Mouse (Mus musculus): ENCODE data around the gene Atp1a1. TPM values are rescaled to one million over a fixed set of nuclear protein-coding genes. Genes with fewer than 3 reads are reported as not detected.

The Atp1a1 gene
- polyA plus RNA-seq, 1 experiment from 2014 or later: 106 TPM

GRCm38 (mm10) chr3:101593266-101593651 is 11.2 kb downstream of the Atp1a1 start:
- ATAC-seq (ENCODE audit: insufficient number of reproducible peaks, low FRiP score, low TSS enrichment, low read depth) (peak; percentile 68; the same call in 1 of the 2 replicates), DNase-seq (ENCODE audit: low spot score) (no peak)
- Histone ChIP-seq H3K4me2 (ENCODE audit: low read depth, severe bottlenecking) (no peak overlapping the region), H3K9ac (ENCODE audit: low read length) (no peak overlapping the region), H3K27me3 (ENCODE audit: control insufficient read depth, insufficient read depth, low read length) (no peaks in the 10 kb centered on the region), H3K27ac (replicated peaks; ENCODE audit: low read depth, low read length) (peak overlapping the region; percentile 52; the same call in 1 of the 2 replicates), H3K4me3 (ENCODE audit: low read depth, low read length) (no peak overlapping the region), H3K36me3 (ENCODE audit: control insufficient read depth, insufficient read depth, low read length) (peaks cover 22% of the 10 kb centered on the region), H3K9me3 (ENCODE audit: control insufficient read depth, low read length) (no peaks in the 10 kb centered on the region), H3K4me1 (ENCODE audit: control insufficient read depth, insufficient read depth, low read length) (peaks cover 11% of the 10 kb centered on the region)
- WGBS: 50% methylated on average over 7 of the region's 7 CpGs

- H3K4me2 ChIP-seq (ENCODE audit: low read depth, severe bottlenecking): no peak overlapping the region
- H3K9ac ChIP-seq (ENCODE audit: low read length): no peak overlapping the region
- H3K27ac ChIP-seq (replicated peaks; ENCODE audit: low read depth, low read length): peak overlapping the region; percentile 52; the same call in 1 of the 2 replicates
- ATAC-seq (ENCODE audit: insufficient number of reproducible peaks, low FRiP score, low TSS enrichment, low read depth) (0 out of 2 replicates have a peak, but pooled peaks have one; percentile 42), DNase-seq (ENCODE audit: low spot score) (no peak)
- H3K36me3 ChIP-seq (ENCODE audit: control insufficient read depth, insufficient read depth, low read length): peaks cover 22% of the 10 kb centered on the region
- H3K4me3 ChIP-seq (ENCODE audit: low read depth, low read length): no peak overlapping the region
- WGBS: 80% methylated on average over 21 of the region's 21 CpGs
- peaks cover 8% of the 10 kb centered on the region for H3K4me1 ChIP-seq (ENCODE audit: control insufficient read depth, insufficient read depth, low read length)
- H3K27me3 ChIP-seq (ENCODE audit: control insufficient read depth, insufficient read depth, low read length): no peaks in the 10 kb centered on the region
- no peaks in the 10 kb centered on the region for H3K9me3 ChIP-seq (ENCODE audit: control insufficient read depth, low read length)
Observed at GRCm38 (mm10) chr3:101592281-101593265, 11.9 kb downstream of the Atp1a1 start.

- H3K9ac ChIP-seq (ENCODE audit: low read length): no peak overlapping the region
- 94% methylated on average over 16 of the region's 16 CpGs for WGBS
- H3K4me2 ChIP-seq (ENCODE audit: low read depth, severe bottlenecking): no peak overlapping the region
- peaks cover 7% of the 10 kb centered on the region for H3K4me1 ChIP-seq (ENCODE audit: control insufficient read depth, insufficient read depth, low read length)
- DNase-seq (ENCODE audit: low spot score) (no peak), ATAC-seq (ENCODE audit: insufficient number of reproducible peaks, low FRiP score, low TSS enrichment, low read depth) (no peak)
- no peak overlapping the region for H3K27ac ChIP-seq (replicated peaks; ENCODE audit: low read depth, low read length)
- H3K36me3 ChIP-seq (ENCODE audit: control insufficient read depth, insufficient read depth, low read length): peaks cover 32% of the 10 kb centered on the region
- no peak overlapping the region for H3K4me3 ChIP-seq (ENCODE audit: low read depth, low read length)
- no peaks in the 10 kb centered on the region for H3K9me3 ChIP-seq (ENCODE audit: control insufficient read depth, low read length)
- H3K27me3 ChIP-seq (ENCODE audit: control insufficient read depth, insufficient read depth, low read length): no peaks in the 10 kb centered on the region
Observed at GRCm38 (mm10) chr3:101590380-101590779, 14.1 kb downstream of the Atp1a1 start.

GRCm38 (mm10) chr3:101588299-101588698 is 16.2 kb downstream of the Atp1a1 start:
- peaks cover 33% of the 10 kb centered on the region for H3K36me3 ChIP-seq (ENCODE audit: control insufficient read depth, insufficient read depth, low read length)
- DNase-seq (ENCODE audit: low spot score): no peak
- no peak overlapping the region for H3K9ac ChIP-seq (ENCODE audit: low read length)
- H3K27ac ChIP-seq (replicated peaks; ENCODE audit: low read depth, low read length): no peak overlapping the region
- no peaks in the 10 kb centered on the region for H3K9me3 ChIP-seq (ENCODE audit: control insufficient read depth, low read length)
- no peak for ATAC-seq (ENCODE audit: insufficient number of reproducible peaks, low FRiP score, low TSS enrichment, low read depth)
- 89% methylated on average over 7 of the region's 7 CpGs for WGBS
- no peak overlapping the region for H3K4me3 ChIP-seq (ENCODE audit: low read depth, low read length)
- peaks cover 7% of the 10 kb centered on the region for H3K4me1 ChIP-seq (ENCODE audit: control insufficient read depth, insufficient read depth, low read length)
- H3K27me3 ChIP-seq (ENCODE audit: control insufficient read depth, insufficient read depth, low read length): no peaks in the 10 kb centered on the region
- no peak overlapping the region for H3K4me2 ChIP-seq (ENCODE audit: low read depth, severe bottlenecking)

- Histone ChIP-seq H3K4me2 (ENCODE audit: low read depth, severe bottlenecking) (no peak overlapping the region), H3K27ac (replicated peaks; ENCODE audit: low read depth, low read length) (no peak overlapping the region), H3K9ac (ENCODE audit: low read length) (no peak overlapping the region), H3K4me1 (ENCODE audit: control insufficient read depth, insufficient read depth, low read length) (no peaks in the 10 kb centered on the region), H3K4me3 (ENCODE audit: low read depth, low read length) (no peak overlapping the region), H3K27me3 (ENCODE audit: control insufficient read depth, insufficient read depth, low read length) (no peaks in the 10 kb centered on the region), H3K9me3 (ENCODE audit: control insufficient read depth, low read length) (no peaks in the 10 kb centered on the region), H3K36me3 (ENCODE audit: control insufficient read depth, insufficient read depth, low read length) (peaks cover 31% of the 10 kb centered on the region)
- ATAC-seq (ENCODE audit: insufficient number of reproducible peaks, low FRiP score, low TSS enrichment, low read depth) (no peak), DNase-seq (ENCODE audit: low spot score) (no peak)
- 94% methylated on average over 12 of the region's 12 CpGs for WGBS
Observed at GRCm38 (mm10) chr3:101586794-101587193, 17.7 kb downstream of the Atp1a1 start.

GRCm38 (mm10) chr3:101578072-101578471 is 26.4 kb downstream of the Atp1a1 start:
- H3K27me3 ChIP-seq (ENCODE audit: control insufficient read depth, insufficient read depth, low read length): no peaks in the 10 kb centered on the region
- H3K4me3 ChIP-seq (ENCODE audit: low read depth, low read length): no peak overlapping the region
- H3K36me3 ChIP-seq (ENCODE audit: control insufficient read depth, insufficient read depth, low read length): peaks cover 28% of the 10 kb centered on the region
- WGBS: 92% methylated on average over 3 of the region's 3 CpGs
- DNase-seq (ENCODE audit: low spot score) (no peak), ATAC-seq (ENCODE audit: insufficient number of reproducible peaks, low FRiP score, low TSS enrichment, low read depth) (no peak)
- no peak overlapping the region for H3K4me2 ChIP-seq (ENCODE audit: low read depth, severe bottlenecking)
- no peaks in the 10 kb centered on the region for H3K9me3 ChIP-seq (ENCODE audit: control insufficient read depth, low read length)
- H3K9ac ChIP-seq (ENCODE audit: low read length): no peak overlapping the region
- no peak overlapping the region for H3K27ac ChIP-seq (replicated peaks; ENCODE audit: low read depth, low read length)
- no peaks in the 10 kb centered on the region for H3K4me1 ChIP-seq (ENCODE audit: control insufficient read depth, insufficient read depth, low read length)

GRCm38 (mm10) chr3:101577361-101577760 is 27.1 kb downstream of the Atp1a1 start:
- Histone ChIP-seq H3K27me3 (ENCODE audit: control insufficient read depth, insufficient read depth, low read length) (no peaks in the 10 kb centered on the region), H3K4me3 (ENCODE audit: low read depth, low read length) (no peak overlapping the region), H3K27ac (replicated peaks; ENCODE audit: low read depth, low read length) (no peak overlapping the region), H3K4me2 (ENCODE audit: low read depth, severe bottlenecking) (no peak overlapping the region), H3K36me3 (ENCODE audit: control insufficient read depth, insufficient read depth, low read length) (peaks cover 28% of the 10 kb centered on the region), H3K4me1 (ENCODE audit: control insufficient read depth, insufficient read depth, low read length) (no peaks in the 10 kb centered on the region), H3K9me3 (ENCODE audit: control insufficient read depth, low read length) (no peaks in the 10 kb centered on the region), H3K9ac (ENCODE audit: low read length) (no peak overlapping the region)
- WGBS: 69% methylated on average over 5 of the region's 5 CpGs
- DNase-seq (ENCODE audit: low spot score) (no peak), ATAC-seq (ENCODE audit: insufficient number of reproducible peaks, low FRiP score, low TSS enrichment, low read depth) (no peak)

GRCm38 (mm10) chr3:101575527-101576085 is 28.9 kb downstream of the Atp1a1 start:
- no peak overlapping the region for H3K4me2 ChIP-seq (ENCODE audit: low read depth, severe bottlenecking)
- no peak overlapping the region for H3K27ac ChIP-seq (replicated peaks; ENCODE audit: low read depth, low read length)
- no peak for ATAC-seq (ENCODE audit: insufficient number of reproducible peaks, low FRiP score, low TSS enrichment, low read depth)

More at GRCm38 (mm10) chr3:101575527-101576085, 28.9 kb downstream of the Atp1a1 start:
- peaks cover 17% of the 10 kb centered on the region for H3K36me3 ChIP-seq (ENCODE audit: control insufficient read depth, insufficient read depth, low read length)
- no peaks in the 10 kb centered on the region for H3K9me3 ChIP-seq (ENCODE audit: control insufficient read depth, low read length)
- H3K4me1 ChIP-seq (ENCODE audit: control insufficient read depth, insufficient read depth, low read length): no peaks in the 10 kb centered on the region
- no peak overlapping the region for H3K4me3 ChIP-seq (ENCODE audit: low read depth, low read length)
- H3K27me3 ChIP-seq (ENCODE audit: control insufficient read depth, insufficient read depth, low read length): no peaks in the 10 kb centered on the region
- H3K9ac ChIP-seq (ENCODE audit: low read length): no peak overlapping the region
- WGBS: 50% methylated on average over 9 of the region's 9 CpGs
- no peak for DNase-seq (ENCODE audit: low spot score)
